Mouse (Mus musculus) midbrain, embryonic 14.5 days (tissue): ENCODE data around the gene Rita1. TPM values are rescaled to one million over a fixed set of nuclear protein-coding genes. Genes with fewer than 3 reads are reported as not detected.

Experiments
- ATAC-seq: fragments of 200-750 bp; cut with Nextera tagmentation; 2 replicates; pipeline ENCODE4 v1.8.0; 2017; ENCODE audit warnings: moderate number of reproducible peaks, moderate library complexity; ENCODE audit not compliant: low FRiP score, low TSS enrichment
- DNase-seq: peaks from one replicate; pipeline ENCODE4 v3.0.0-alpha.2; 2015
- H3K27ac ChIP-seq: fragments of 300-500 bp; sonication (generic); replicated peaks from 2 replicates; pipeline ENCODE4 v1.5.1; 2014; ENCODE audit warnings: mild to moderate bottlenecking, low read depth, low read length, moderate library complexity
- H3K27me3 ChIP-seq: fragments of 300-500 bp; sonication (generic); 2 replicates; pipeline ENCODE4 v1.6.1; 2014; ENCODE audit warnings: low read length, control low read depth, mixed read lengths; ENCODE audit not compliant: control insufficient read depth, insufficient read depth
- H3K36me3 ChIP-seq: fragments of 300-500 bp; sonication (generic); 2 replicates; pipeline ENCODE4 v1.6.1; 2014; ENCODE audit warnings: low read length, control low read depth; ENCODE audit not compliant: control insufficient read depth, insufficient read depth
- H3K4me1 ChIP-seq: fragments of 300-500 bp; sonication (generic); 2 replicates; pipeline ENCODE4 v1.6.1; 2014; ENCODE audit warnings: mild to moderate bottlenecking, antibody characterized with exemption, low read length, control low read depth; ENCODE audit not compliant: control insufficient read depth, insufficient read depth
- H3K4me2 ChIP-seq: fragments of 300-500 bp; sonication (generic); 2 replicates; pipeline ENCODE4 v1.6.1; 2014; ENCODE audit warnings: mild to moderate bottlenecking, low read length, moderate library complexity
- H3K4me3 ChIP-seq: fragments of 300-500 bp; sonication (generic); replicated peaks from 2 replicates; pipeline ENCODE4 v1.5.1; 2014; ENCODE audit warnings: low read depth, low read length
- H3K9ac ChIP-seq: fragments of 300-500 bp; sonication (generic); replicated peaks from 2 replicates; pipeline ENCODE4 v1.6.1; 2014; ENCODE audit warnings: mild to moderate bottlenecking, low read length, moderate library complexity
- H3K9me3 ChIP-seq: fragments of 300-500 bp; sonication (generic); 2 replicates; pipeline ENCODE4 v1.6.1; 2016; ENCODE audit warnings: low read length, control low read depth, mixed read lengths; ENCODE audit not compliant: control insufficient read depth
- WGBS: fragments of 180-500 bp; shearing (Covaris S2); extraction: QIAGEN DNeasy Blood & Tissue Kit; methylation state at CpG from one replicate; pipeline ENCODE4 v1.1.7; 2014; 5-methylcytosine and 5-hydroxymethylcytosine counted together
- polyA plus RNA-seq: library from polyadenylated mRNA; unstranded; fragments of >200 nt; fragmentation: Nextera tagmentation; extraction: Ambion mirVana; gene quantifications from 2 replicates; pipeline ENCODE4 v1.2.1, GENCODE M21; 2014

Gene Rita1
- polyA plus RNA-seq, 1 experiment from 2014 or later = 20.6 TPM

GRCm38 (mm10) chr5:120587940-120588568 lies 24.3 kb downstream of the Rita1 start:
- peaks cover 18% of the 10 kb centered on the region for H3K4me1 ChIP-seq
- WGBS = 3% methylated on average over 29 of the region's 29 CpGs
- H3K4me2 ChIP-seq = peak overlapping the region; percentile 99
- H3K9ac ChIP-seq = peak overlapping the region; percentile 85
- no peaks in the 10 kb centered on the region for H3K9me3 ChIP-seq
- ATAC-seq (no peak), DNase-seq (no peak)
- peak overlapping the region; percentile 71 for H3K27ac ChIP-seq
- peak overlapping the region; percentile 74 for H3K4me3 ChIP-seq
- no peaks in the 10 kb centered on the region for H3K27me3 ChIP-seq
- 0 out of 2 replicates have a peak, but pooled peaks cover 6% of the 10 kb centered on the region for H3K36me3 ChIP-seq

GRCm38 (mm10) chr5:120587616-120587926 lies 24.8 kb downstream of the Rita1 start:
- Histone ChIP-seq H3K27me3 (no peaks in the 10 kb centered on the region), H3K9ac (peak overlapping the region; percentile 85), H3K36me3 (0 out of 2 replicates have a peak, but pooled peaks cover 6% of the 10 kb centered on the region), H3K4me2 (peak overlapping the region; percentile 99), H3K4me1 (peaks cover 18% of the 10 kb centered on the region), H3K4me3 (peak overlapping the region; percentile 74), H3K9me3 (no peaks in the 10 kb centered on the region), H3K27ac (no peak overlapping the region)
- 37% methylated on average over 9 of the region's 9 CpGs for WGBS
- ATAC-seq (no peak), DNase-seq (no peak)

DNA sequence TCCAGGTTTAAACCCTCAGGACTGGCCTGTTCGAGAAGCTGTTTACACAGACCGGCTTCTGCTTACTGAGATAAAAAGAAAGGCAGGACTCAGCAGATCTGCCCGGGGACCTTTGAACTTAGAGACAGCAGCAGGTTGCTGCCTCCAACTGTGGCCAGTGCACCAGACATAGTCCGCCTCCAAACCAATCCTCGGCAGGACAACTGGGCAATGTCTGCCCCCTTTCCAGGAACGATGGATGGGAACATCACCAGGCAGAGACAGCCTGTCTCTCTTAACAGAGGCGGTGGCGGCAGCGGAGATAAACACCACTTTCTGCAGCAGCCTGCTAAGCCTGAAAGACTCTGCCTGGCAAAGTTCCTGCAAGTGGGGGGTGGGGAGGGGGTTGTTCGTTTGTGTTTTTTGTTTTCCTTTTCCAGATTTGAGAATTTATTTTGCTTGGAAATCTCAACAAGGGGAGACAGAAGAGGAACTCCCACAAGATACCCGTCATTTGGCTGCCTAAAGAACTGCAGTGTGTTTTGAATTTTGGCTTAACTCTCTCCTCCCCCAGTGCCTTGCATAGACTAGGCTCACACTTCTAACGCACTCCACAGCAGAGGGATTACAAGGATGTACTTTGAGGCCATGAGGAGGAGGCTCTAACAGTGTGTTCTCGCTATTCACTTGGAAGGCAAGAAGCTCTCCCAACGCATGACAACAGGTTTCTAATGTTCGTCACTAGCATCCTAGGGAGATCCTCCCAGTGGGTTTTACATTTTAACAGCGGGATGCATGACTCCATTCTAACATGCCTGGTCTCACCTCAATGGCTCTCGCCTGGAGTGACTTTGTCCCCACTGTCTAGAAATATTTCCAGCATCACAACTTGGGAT lies 25.4 kb downstream of the Rita1 start:
- Histone ChIP-seq H3K4me2 (peak overlapping the region; percentile 99), H3K9ac (no peak overlapping the region; the same call in 1 of the 2 replicates), H3K4me1 (peaks cover 18% of the 10 kb centered on the region), H3K36me3 (0 out of 2 replicates have a peak, but pooled peaks cover 6% of the 10 kb centered on the region), H3K4me3 (peak overlapping the region; percentile 74), H3K27me3 (no peaks in the 10 kb centered on the region), H3K27ac (no peak overlapping the region; the same call in 1 of the 2 replicates), H3K9me3 (no peaks in the 10 kb centered on the region)
- 14% methylated on average over 17 of the region's 17 CpGs for WGBS
- no peak for DNase-seq
- no peak for ATAC-seq

GRCm38 (mm10) chr5:120584968-120585367 lies 27.4 kb downstream of the Rita1 start:
- DNase-seq (no peak), ATAC-seq (no peak)
- Histone ChIP-seq H3K4me1 (peaks cover 19% of the 10 kb centered on the region), H3K27me3 (no peaks in the 10 kb centered on the region), H3K4me3 (no peak overlapping the region), H3K4me2 (no peak overlapping the region), H3K36me3 (peaks cover 9% of the 10 kb centered on the region; the same call in 1 of the 2 replicates), H3K9ac (no peak overlapping the region), H3K27ac (no peak overlapping the region), H3K9me3 (no peaks in the 10 kb centered on the region)
- 36% methylated on average over 15 of the region's 15 CpGs for WGBS

- no peak overlapping the region for H3K9ac ChIP-seq
- no peaks in the 10 kb centered on the region for H3K27me3 ChIP-seq
- H3K4me1 ChIP-seq = peaks cover 27% of the 10 kb centered on the region
- H3K9me3 ChIP-seq = no peaks in the 10 kb centered on the region
- H3K4me3 ChIP-seq = no peak overlapping the region
- H3K27ac ChIP-seq = no peak overlapping the region
- no peak overlapping the region for H3K4me2 ChIP-seq
- H3K36me3 ChIP-seq = peaks cover 9% of the 10 kb centered on the region; the same call in 1 of the 2 replicates
- ATAC-seq (no peak), DNase-seq (no peak)
- WGBS = 95% methylated on average over 4 of the region's 4 CpGs
Observed at GRCm38 (mm10) chr5:120583511-120583910, 28.9 kb downstream of the Rita1 start.

GRCm38 (mm10) chr5:120582002-120582401 lies 30.4 kb downstream of the Rita1 start:
- no peaks in the 10 kb centered on the region for H3K9me3 ChIP-seq
- ATAC-seq = no peak
- H3K4me2 ChIP-seq = no peak overlapping the region
- H3K4me1 ChIP-seq = peaks cover 17% of the 10 kb centered on the region; the same call in 1 of the 2 replicates
- H3K9ac ChIP-seq = no peak overlapping the region
- WGBS = 90% methylated on average over 9 of the region's 9 CpGs
- H3K4me3 ChIP-seq = no peak overlapping the region
- peaks cover 9% of the 10 kb centered on the region; the same call in 1 of the 2 replicates for H3K36me3 ChIP-seq
- no peak overlapping the region for H3K27ac ChIP-seq
- DNase-seq = no peak
- no peaks in the 10 kb centered on the region for H3K27me3 ChIP-seq

DNA sequence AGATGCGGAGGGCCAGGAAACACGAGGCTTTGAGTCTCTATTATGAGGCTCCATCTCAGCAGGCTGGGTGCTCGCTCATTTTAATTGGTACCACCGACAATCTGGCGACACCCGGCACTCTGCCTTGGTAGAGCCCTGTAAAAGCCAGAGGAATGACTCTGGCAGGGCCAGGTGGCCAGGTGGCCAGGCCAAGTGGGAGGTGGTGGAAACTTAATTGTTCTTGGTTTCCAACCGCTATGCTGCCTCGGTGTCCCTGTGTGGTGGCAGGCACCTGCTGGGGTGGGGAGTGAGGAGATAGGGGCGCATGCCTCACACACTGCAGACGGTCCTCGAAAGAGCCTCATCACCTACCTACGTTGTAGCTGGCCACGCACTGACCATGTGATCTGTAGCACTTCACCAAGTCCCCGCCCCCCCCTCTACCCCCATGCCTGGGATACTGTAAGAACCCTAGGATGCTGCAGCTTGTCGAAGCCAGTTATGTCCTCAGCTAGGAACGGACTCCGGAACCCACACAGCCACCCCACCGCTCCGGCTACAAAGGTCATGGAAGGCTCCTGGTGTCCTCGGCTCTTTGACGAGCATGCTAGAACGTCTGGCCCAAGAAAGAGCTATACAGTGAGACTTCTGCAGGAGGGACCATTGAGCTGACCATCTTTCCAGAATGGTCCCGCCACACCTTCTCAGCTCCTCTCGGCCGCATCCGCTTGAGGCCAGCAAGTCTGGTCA lies 32.3 kb downstream of the Rita1 start:
- H3K9ac ChIP-seq = no peak overlapping the region
- no peak overlapping the region for H3K4me2 ChIP-seq
- no peak overlapping the region for H3K4me3 ChIP-seq
- H3K4me1 ChIP-seq = peaks cover 13% of the 10 kb centered on the region; the same call in 1 of the 2 replicates
- peaks cover 9% of the 10 kb centered on the region; the same call in 1 of the 2 replicates for H3K36me3 ChIP-seq
- ATAC-seq = no peak
- no peaks in the 10 kb centered on the region for H3K27me3 ChIP-seq
- H3K27ac ChIP-seq = peak overlapping the region; percentile 45; the same call in 1 of the 2 replicates
- no peaks in the 10 kb centered on the region for H3K9me3 ChIP-seq
- DNase-seq = no peak
- WGBS = 81% methylated on average over 26 of the region's 26 CpGs

GRCm38 (mm10) chr5:120579211-120579897 lies 33.0 kb downstream of the Rita1 start:
- ATAC-seq = no peak; the same call in 1 of the 2 replicates
- H3K27ac ChIP-seq = peak overlapping the region; percentile 45
- 66% methylated on average over 26 of the region's 26 CpGs for WGBS
- H3K9ac ChIP-seq = no peak overlapping the region
- no peak overlapping the region for H3K4me2 ChIP-seq
- peaks cover 13% of the 10 kb centered on the region; the same call in 1 of the 2 replicates for H3K4me1 ChIP-seq
- peaks cover 9% of the 10 kb centered on the region; the same call in 1 of the 2 replicates for H3K36me3 ChIP-seq
- no peak for DNase-seq
- H3K27me3 ChIP-seq = no peaks in the 10 kb centered on the region
- H3K9me3 ChIP-seq = no peaks in the 10 kb centered on the region
- no peak overlapping the region for H3K4me3 ChIP-seq
